Mouse (Mus musculus) heart, postnatal 0 days (tissue): ENCODE results near the gene Pik3r6.

Source experiments
- CTCF ChIP-seq: IDR thresholded peaks from 2 replicates; pipeline ENCODE4 v1.5.1; 2016; ENCODE audit warnings: antibody characterized with exemption, control low read depth, low read depth
- EP300 ChIP-seq: IDR thresholded peaks from 2 replicates; pipeline ENCODE4 v1.6.1; 2016; ENCODE audit warnings: antibody characterized with exemption, low read depth

DNA sequence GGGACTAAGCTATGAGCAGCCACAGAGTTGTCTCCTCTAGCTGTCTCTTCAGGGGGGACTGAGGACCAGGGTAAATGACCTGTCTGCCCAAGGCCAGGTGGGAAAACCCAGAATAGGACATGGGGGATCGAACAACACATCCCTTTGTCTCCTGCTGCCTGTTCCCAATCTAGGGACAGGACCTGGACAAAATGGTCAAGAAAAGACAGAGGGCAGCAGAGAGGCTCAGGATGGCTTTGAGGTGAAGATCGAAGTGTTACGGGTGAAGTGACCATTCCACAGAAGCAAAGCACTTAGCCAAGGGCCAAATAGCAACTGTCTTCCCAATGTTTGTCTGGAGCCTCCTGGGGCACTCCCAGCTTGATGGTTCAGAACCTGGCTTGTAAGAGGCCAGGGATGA, 16.7 kb upstream of the Pik3r6 start:
- no peak for TF ChIP-seq EP300
- peak; percentile 38 for TF ChIP-seq CTCF
